Mouse (Mus musculus) Patski (cell line): Measurements from ENCODE around the gene Cnga1. TPM values are rescaled to one million over a fixed set of nuclear protein-coding genes. Genes with fewer than 3 reads are reported as not detected.

Experiments used
- ATAC-seq: fragments of 100-300 bp; one replicate; pipeline ENCODE4 v1.8.0; 2021
- CTCF ChIA-PET: fragments of 350-600 bp; sonication (Branson Sonifier 250); formaldehyde crosslinking; loops from one replicate; lab custom pipeline; 2022; ENCODE audit warnings: inconsistent platforms; lab: Charles Lee
- POLR2A ChIA-PET: fragments of 350-600 bp; sonication (Branson Sonifier 250); formaldehyde crosslinking; loops from one replicate; lab custom pipeline; 2022; ENCODE audit warnings: antibody characterized with exemption, inconsistent platforms; lab: Charles Lee
- DNase-seq: peaks from one replicate; pipeline ENCODE4 v3.0.0-alpha.2; 2011; ENCODE audit warnings: low read depth, low spot score
- H3K27me3 ChIP-seq: fragments of 371-371 bp; one replicate; pipeline ENCODE4 v1.5.1; 2021
- CTCF ChIP-seq: fragments of 100-300 bp; IDR thresholded peaks from one replicate; pipeline ENCODE4 v1.5.1; 2021
- in situ Hi-C: fragments of 300-500 bp; cut with MboI; formaldehyde crosslinking; loops from 3 replicates; pipeline ENCODE4 v1.11.1; 2018; ENCODE audit warnings: low pct_unique_long_range_greater_than_20kb, mixed read lengths
- polyA plus RNA-seq: library from polyadenylated mRNA; unstranded; gene quantifications from one replicate; pipeline ENCODE4 v1.2.3, GENCODE M21; 2021

Cnga1 gene
- 0.04 TPM for polyA plus RNA-seq

GRCm38 (mm10) chr5:72644175-72644574, at the start of gene Cnga1:
Cnga1 (minus strand) TSS chr5:72644275.
- ATAC-seq (no peak), DNase-seq (no peak)
- no peak for TF ChIP-seq CTCF
- CTCF ChIA-PET, result interaction anchor here (0.7 to 2.9 kb wide), 4 partner anchors 21 to 88 kb away, joined by 3 to 8 read pairs (median 3); no protein-coding TSS in a partner anchor
- in situ Hi-C loops, result no loop called here
- POLR2A ChIA-PET, result no interaction called here
- no peaks in the 10 kb centered on the region for H3K27me3 ChIP-seq

GRCm38 (mm10) chr5:72690516-72690915, 46.4 kb upstream of the Cnga1 start:
- DNase-seq (no peak), ATAC-seq (no peak)
- H3K27me3 ChIP-seq, result no peaks in the 10 kb centered on the region
- ChIA-PET POLR2A (no interaction called here), CTCF (no interaction called here)
- no peak for TF ChIP-seq CTCF
- in situ Hi-C loops, result no loop called here

GRCm38 (mm10) chr5:72689556-72689955, 45.5 kb upstream of the Cnga1 start:
- DNase-seq, result no peak
- no peak for ATAC-seq
- CTCF ChIA-PET, result no interaction called here
- POLR2A ChIA-PET, result no interaction called here
- H3K27me3 ChIP-seq, result no peaks in the 10 kb centered on the region
- no peak for TF ChIP-seq CTCF
- in situ Hi-C loops, result no loop called here

- POLR2A ChIA-PET, result no interaction called here
- ATAC-seq (no peak), DNase-seq (no peak)
- no peaks in the 10 kb centered on the region for H3K27me3 ChIP-seq
- in situ Hi-C loops, result no loop called here
- CTCF ChIA-PET, result no interaction called here
- TF ChIP-seq CTCF, result no peak
Observed at GRCm38 (mm10) chr5:72681451-72681850, 37.4 kb upstream of the Cnga1 start.

GRCm38 (mm10) chr5:72674994-72675542, 31.0 kb upstream of the Cnga1 start:
- ChIA-PET CTCF (interaction anchor here (1.4 to 5.6 kb wide), 2 partner anchors 11 to 18 kb away, joined by 4 to 30 read pairs; no protein-coding TSS in a partner anchor), POLR2A (interaction anchor here (0.6 to 0.7 kb wide), 4 partner anchors 73 to 344 kb away, joined by 3 to 6 read pairs (median 4); no protein-coding TSS in a partner anchor)
- in situ Hi-C loops, result no loop called here
- no peak for DNase-seq
- TF ChIP-seq CTCF, result no peak
- ATAC-seq, result no peak
- H3K27me3 ChIP-seq, result no peaks in the 10 kb centered on the region

GRCm38 (mm10) chr5:72671017-72671699, 27.1 kb upstream of the Cnga1 start:
- ATAC-seq, result no peak
- ChIA-PET CTCF (interaction anchor here (1.7 kb wide), 1 partner anchor 29 kb away, joined by 3 read pairs; no protein-coding TSS in a partner anchor), POLR2A (interaction anchor here (1.6 kb wide), 1 partner anchor 35 kb away, joined by 3 read pairs; no protein-coding TSS in a partner anchor)
- no peak for TF ChIP-seq CTCF
- no peak for DNase-seq
- no peaks in the 10 kb centered on the region for H3K27me3 ChIP-seq
- in situ Hi-C loops, result no loop called here

- no peaks in the 10 kb centered on the region for H3K27me3 ChIP-seq
- in situ Hi-C loops, result no loop called here
- POLR2A ChIA-PET, result interaction anchor here (0.6 kb wide), 1 partner anchor 262 kb away, joined by 3 read pairs; no protein-coding TSS in a partner anchor
- no peak for DNase-seq
- CTCF ChIA-PET, result interaction anchor here (1.1 to 1.2 kb wide), 2 partner anchors 20 to 38 kb away, joined by 4 read pairs; no protein-coding TSS in a partner anchor
- ATAC-seq, result no peak
- no peak for TF ChIP-seq CTCF
Observed at GRCm38 (mm10) chr5:72668351-72668750, 24.3 kb upstream of the Cnga1 start.

GRCm38 (mm10) chr5:72666428-72666827, 22.4 kb upstream of the Cnga1 start:
- ATAC-seq, result no peak
- in situ Hi-C loops, result no loop called here
- POLR2A ChIA-PET, result no interaction called here

GRCm38 (mm10) chr5:72665281-72665680, 21.2 kb upstream of the Cnga1 start:
- CTCF ChIA-PET, result interaction anchor here (0.7 to 4.5 kb wide), 24 partner anchors 9 to 325 kb away, joined by 3 to 30 read pairs (median 4); partner anchors contain the start of genes Cnga1 and Nipal1
- DNase-seq (no peak), ATAC-seq (no peak)
- TF ChIP-seq CTCF, result peak; percentile 95
- H3K27me3 ChIP-seq, result no peaks in the 10 kb centered on the region
- in situ Hi-C loops, result no loop called here
- POLR2A ChIA-PET, result interaction anchor here (0.6 kb wide), 1 partner anchor 177 kb away, joined by 3 read pairs; no protein-coding TSS in a partner anchor

More at GRCm38 (mm10) chr5:72666428-72666827, 22.4 kb upstream of the Cnga1 start:
- CTCF ChIA-PET, result interaction anchor here (1.2 to 4.5 kb wide), 8 partner anchors 9 to 53 kb away, joined by 3 to 30 read pairs (median 6); partner anchors contain the start of genes Cnga1 and Nipal1
- no peaks in the 10 kb centered on the region for H3K27me3 ChIP-seq
- no peak for TF ChIP-seq CTCF
- no peak for DNase-seq

GRCm38 (mm10) chr5:72664854-72665253, 20.8 kb upstream of the Cnga1 start:
- ATAC-seq, result peak; percentile 65
- no peak for DNase-seq
- TF ChIP-seq CTCF, result no peak
- POLR2A ChIA-PET, result interaction anchor here (0.6 kb wide), 1 partner anchor 178 kb away, joined by 3 read pairs; no protein-coding TSS in a partner anchor
- in situ Hi-C loops, result no loop called here
- CTCF ChIA-PET, result interaction anchor here (0.7 to 4.5 kb wide), 22 partner anchors 8 to 324 kb away, joined by 3 to 30 read pairs (median 4); partner anchors contain the start of genes Cnga1 and Nipal1
- H3K27me3 ChIP-seq, result no peaks in the 10 kb centered on the region
